Mouse (Mus musculus) liver, adult 2 months (tissue): ENCODE results near the gene Gm49510.

Experiments used
- CTCF ChIP-seq: fragments of 200-500 bp; IDR thresholded peaks from 2 replicates; pipeline ENCODE4 v1.5.1; 2011; ENCODE audit warnings: low read depth, low read length, control low read depth
- POLR2A ChIP-seq: fragments of 200-500 bp; IDR thresholded peaks from 2 replicates; pipeline ENCODE4 v1.6.1; 2011; ENCODE audit warnings: low read length, control low read depth; ENCODE audit not compliant: insufficient read depth; ENCODE audit errors: extremely low read depth

- TF ChIP-seq CTCF: 0 out of 2 replicates have a peak, but pooled peaks have one; percentile 12
- peak; percentile 50; the same call in 1 of the 2 replicates for TF ChIP-seq POLR2A
Measured at GRCm38 (mm10) chr15:78876991-78877809, 22.3 kb upstream of the Gm49510 start, which contains the start of gene Gga1.
